Mouse (Mus musculus) cerebellum, postnatal 14 days (tissue): Measurements from ENCODE around the gene Dmac2.
A peak's percentile ranks its signal among the peaks of the same experiment; 100 is the strongest.

Experiments used
- DNase-seq, 2 experiments: peaks; one replicate each; pipeline ENCODE4 v3.0.0; 2021; ENCODE audit warnings: mixed read lengths in 2 of 2

The Dmac2 gene

GRCm38 (mm10) chr7:25617376-25618160 lies 1.6 kb upstream of the Dmac2 start:
- DNase-seq = peak in 1 of 2 experiments; percentile 11

- no peak for DNase-seq
These were observed 443 bp downstream of the Dmac2 start for GRCm38 (mm10) chr7:25619722-25619991.

- DNase-seq = peak in 1 of 2 experiments; percentile 8
These were observed 887 bp downstream of the Dmac2 start for GRCm38 (mm10) chr7:25620101-25620500.

DNA sequence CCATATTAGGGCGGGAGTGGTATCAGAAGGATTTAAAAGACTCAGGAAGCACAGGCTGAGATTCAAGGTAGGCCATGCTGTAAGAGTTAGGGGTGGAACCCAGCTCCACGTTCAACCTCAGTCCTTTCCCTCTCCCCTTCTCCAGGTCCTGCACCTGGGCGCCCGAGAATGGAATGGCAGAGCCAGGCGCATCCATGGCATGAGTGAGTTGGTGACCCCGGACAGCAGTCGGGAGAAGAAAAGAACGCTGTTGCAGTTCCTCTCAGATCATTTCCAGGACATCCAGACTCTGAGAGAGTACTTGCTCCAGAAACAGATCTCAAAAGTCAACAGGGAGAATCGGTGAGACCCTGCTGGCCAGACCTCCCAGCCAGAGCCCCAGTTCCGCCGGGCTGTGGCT lies 1.5 kb downstream of the Dmac2 start:
- peak in 1 of 2 experiments; percentile 3 for DNase-seq

DNA sequence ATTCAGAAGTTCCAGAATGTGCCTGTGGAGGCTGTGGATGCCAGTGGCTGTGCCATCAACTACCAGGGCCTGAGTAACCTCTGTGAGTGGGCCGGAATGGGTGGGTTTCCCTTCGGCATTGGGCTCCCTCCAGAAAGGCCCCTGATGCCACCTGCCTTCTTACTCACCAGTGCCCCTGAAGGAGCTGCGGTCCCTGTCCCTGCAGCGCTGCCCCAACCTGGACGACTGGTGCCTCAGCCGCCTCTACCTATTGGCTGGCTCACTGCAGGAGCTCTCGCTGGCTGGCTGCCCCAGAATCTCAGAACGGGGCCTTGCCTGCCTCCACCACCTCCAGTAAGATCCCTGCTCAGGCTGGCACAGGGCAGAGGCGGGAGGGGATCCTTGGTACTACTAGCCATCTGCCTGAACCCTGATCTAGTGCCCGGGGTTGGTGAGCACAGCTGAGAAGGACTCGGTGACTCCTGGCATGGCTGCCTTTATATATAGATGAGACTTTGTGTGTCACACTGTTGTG lies 4.7 kb downstream of the Dmac2 start:
- peak; percentile 72 to 74 for DNase-seq

DNA sequence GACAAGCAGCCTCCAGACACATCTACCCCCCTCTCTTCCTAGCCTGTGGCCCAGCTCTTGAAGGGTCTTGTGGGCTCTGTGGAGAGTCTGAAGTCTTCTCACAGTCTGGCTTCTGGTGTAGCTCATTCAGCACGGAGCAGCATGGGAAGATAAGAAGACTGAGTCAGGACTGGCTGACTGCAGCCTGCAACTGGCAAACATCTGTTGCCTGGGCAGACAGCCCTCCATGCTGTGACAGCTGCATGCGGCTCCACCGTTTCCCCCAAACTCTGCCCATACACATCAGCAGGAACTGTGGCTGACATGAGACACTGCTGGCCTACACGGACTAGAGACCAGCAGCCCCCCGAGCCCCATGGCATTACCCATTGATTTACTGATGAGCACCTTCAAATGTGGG lies 5.6 kb downstream of the Dmac2 start:
- peak in 1 of 2 experiments; percentile 12 for DNase-seq

DNA sequence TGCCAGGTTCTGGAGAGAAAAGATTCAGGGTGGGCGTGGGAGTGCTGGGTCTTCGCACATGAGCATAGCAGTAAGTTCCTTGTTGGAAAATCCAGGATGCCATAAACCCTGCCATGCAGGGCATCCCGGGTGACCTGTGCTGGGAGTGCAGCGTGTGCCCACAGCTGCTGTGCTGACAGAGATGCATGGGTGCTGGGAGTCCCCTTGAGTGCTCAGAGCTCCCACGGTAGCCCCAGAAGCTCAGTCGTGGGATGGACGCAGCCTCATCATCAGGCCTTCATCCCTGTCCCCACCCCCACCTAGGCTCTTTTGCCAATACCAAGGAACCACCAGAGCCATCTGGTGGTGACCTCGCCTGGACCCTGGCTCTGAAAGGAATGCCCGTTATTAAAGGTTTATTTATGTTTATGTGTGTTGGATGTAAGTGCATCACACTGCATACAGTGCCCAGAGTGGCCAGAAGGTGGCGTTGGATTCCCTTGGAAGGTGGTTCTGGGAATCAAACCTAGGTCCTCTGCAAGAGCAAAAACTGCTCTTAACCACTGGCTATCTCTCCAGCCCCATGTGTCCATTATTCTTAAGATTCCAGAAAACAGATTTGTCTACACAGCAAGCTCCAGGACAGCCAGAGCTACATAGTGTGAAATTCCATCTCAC lies 6.5 kb downstream of the Dmac2 start:
- DNase-seq = peak; percentile 72 to 81

DNA sequence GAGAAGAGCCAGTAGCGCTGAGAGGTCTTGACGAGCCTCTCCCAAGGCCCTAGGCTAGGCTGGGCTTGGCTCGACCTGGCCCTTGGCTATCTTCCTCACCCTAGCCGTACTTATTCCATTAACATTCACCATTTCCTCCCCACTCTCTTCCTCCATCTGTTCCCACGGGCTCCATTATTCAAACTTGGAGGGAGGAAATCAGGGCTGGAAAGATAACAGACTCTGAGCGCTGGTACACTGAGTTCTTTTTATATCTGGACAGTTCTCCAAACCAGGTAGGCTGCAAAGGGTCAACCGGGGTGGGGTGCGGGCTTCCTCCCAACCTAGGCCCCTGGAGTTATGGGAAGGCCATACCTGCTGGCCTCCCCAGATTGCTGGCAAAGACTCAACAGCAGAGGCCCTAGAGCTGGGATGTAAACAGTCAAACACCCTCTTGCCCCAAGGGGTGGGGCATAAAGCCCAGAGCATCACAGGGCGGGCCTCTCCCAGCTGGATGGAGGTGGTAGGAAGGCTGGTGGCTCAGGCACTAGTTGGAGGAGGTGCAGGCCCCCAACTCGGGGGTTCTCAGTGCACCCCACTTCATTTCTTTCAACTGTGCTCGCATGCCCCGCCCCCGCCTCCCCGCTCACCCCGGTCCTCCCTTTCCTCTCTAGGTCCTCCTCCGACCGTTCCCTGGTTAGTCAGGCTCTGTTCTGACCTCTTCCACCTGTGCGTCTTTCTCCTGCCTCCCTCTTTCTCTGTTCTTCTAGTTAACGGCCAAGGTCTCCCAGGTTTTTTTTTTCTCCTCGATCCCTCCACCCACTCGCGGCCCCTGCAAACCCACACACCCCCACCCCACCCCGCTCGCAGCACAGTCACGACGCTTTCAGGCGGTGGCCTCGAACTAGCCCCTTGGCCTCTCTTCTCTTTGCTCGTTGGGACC lies 7.6 kb downstream of the Dmac2 start, which contains the start of gene B3gnt8:
TSS of gene B3gnt8 (plus strand) at position 146 of the 922 bp plus-strand sequence.
- peak; percentile 56 to 64 for DNase-seq

- peak in 1 of 2 experiments; percentile 41 for DNase-seq
These were observed 8.5 kb downstream of the Dmac2 start for GRCm38 (mm10) chr7:25627431-25628322.

DNA sequence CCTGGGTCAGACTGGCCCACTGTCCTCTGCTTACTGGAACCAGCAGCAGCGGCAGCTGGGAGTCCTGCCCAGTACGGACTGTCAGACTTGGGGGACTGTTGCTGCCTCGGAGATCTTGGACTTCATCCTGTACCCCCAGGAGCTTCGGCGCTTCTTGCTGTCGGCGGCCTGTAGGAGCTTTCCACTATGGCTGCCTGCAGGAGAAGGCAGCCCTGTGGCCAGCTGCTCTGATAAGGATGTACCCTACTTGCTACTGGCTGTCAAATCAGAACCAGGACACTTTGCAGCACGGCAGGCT lies 9.1 kb downstream of the Dmac2 start:
- DNase-seq = no peak

GRCm38 (mm10) chr7:25632679-25633078 lies 13.5 kb downstream of the Dmac2 start:
- no peak for DNase-seq

- no peak for DNase-seq
These were observed 17.2 kb downstream of the Dmac2 start for GRCm38 (mm10) chr7:25636373-25636772.

DNA sequence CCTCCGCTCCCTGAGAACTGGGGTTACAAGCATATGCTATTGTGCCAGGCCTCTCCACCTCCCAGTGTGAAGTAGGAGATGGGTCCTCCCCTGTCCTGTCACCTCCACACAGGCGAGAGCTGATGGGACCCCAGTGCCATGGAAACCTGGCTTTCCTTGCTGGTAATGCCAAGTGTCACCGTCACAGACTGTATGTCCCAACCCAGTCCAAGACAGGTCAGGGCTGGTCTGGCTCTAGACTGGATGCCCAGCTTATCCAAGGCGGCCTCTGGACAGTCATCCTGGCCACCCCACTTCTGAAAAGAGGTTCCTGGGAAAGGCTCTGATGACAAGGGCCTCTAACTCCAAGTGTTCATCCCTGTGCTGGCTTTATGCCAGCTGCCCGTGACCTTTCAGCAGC lies 17.9 kb downstream of the Dmac2 start:
- no peak for DNase-seq

DNA sequence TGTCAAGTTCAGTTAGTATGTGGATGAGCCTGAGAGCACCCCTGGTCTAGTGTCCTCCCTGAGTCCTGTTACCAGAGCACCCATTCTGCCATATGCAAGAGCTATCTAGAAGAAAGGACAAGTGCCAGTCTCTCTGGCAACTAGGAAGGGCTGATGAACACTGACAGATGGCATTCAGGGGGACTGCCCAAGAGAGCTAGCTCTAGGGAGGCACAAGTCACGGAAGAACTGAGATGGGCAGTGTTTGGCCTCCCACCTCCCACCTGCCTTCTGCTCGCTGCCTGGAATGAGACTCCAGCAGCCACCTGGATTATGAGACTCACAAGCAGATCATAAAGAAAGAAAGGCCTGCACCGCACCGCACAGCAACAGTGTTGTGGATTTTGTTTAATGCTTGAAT lies 20.5 kb downstream of the Dmac2 start:
- peak; percentile 61 to 76 for DNase-seq

GRCm38 (mm10) chr7:25644136-25644535 lies 24.9 kb downstream of the Dmac2 start:
- DNase-seq = peak in 1 of 2 experiments; percentile 41

- DNase-seq = peak; percentile 61 to 71
These were observed 25.4 kb downstream of the Dmac2 start for GRCm38 (mm10) chr7:25644631-25645030.

DNA sequence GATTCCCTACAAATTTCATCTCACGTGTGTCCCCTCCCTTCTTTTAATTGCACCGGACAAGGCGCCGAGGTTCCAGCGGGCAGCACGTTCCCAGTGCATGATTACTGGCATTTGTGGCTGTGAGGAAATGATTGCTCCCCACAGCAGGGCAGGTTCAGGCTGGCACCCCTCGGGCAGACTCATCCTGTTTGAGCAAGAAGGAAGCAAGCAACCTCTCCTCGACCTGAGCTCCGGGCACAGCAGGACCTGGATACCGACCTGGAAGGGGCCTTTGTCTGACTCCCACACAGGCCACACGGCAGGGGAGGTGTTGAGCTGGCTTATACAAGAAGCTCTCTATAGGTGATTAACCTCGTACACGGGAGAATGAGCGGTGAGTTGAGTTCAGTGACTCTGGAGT lies 25.9 kb downstream of the Dmac2 start:
- DNase-seq = no peak

GRCm38 (mm10) chr7:25647574-25648123 lies 28.4 kb downstream of the Dmac2 start:
- DNase-seq = no peak

GRCm38 (mm10) chr7:25649839-25650238 lies 30.6 kb downstream of the Dmac2 start:
- no peak for DNase-seq

DNA sequence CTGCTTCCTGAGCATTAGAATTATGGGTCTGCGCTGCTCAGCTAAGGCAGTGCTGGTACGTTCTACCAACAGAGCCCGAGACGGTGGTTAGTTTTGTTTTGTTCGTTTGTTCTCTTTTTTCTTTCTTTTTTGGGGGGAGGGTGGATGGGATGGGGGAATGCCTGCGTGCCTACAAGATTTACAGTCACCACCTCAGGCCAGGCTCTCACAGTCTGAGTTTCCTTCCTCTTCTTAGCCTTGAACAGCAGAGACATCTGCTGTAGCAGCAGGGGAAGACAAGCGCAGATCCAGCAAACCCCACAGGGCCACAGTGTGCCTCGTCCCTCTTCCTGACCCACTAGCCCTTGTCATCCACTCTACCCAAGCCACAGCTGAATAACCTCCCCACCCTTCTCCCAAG lies 32.1 kb downstream of the Dmac2 start:
- DNase-seq = no peak

GRCm38 (mm10) chr7:25652244-25652759 lies 33.1 kb downstream of the Dmac2 start:
- no peak for DNase-seq
